Mouse (Mus musculus): ENCODE data around the gene Igsf21. TPM values are rescaled to one million over a fixed set of nuclear protein-coding genes. Genes with fewer than 3 reads are reported as not detected.

The Igsf21 gene
- total RNA-seq, 2 experiments from 2014 or later = 0.12 to 0.29 TPM

DNA sequence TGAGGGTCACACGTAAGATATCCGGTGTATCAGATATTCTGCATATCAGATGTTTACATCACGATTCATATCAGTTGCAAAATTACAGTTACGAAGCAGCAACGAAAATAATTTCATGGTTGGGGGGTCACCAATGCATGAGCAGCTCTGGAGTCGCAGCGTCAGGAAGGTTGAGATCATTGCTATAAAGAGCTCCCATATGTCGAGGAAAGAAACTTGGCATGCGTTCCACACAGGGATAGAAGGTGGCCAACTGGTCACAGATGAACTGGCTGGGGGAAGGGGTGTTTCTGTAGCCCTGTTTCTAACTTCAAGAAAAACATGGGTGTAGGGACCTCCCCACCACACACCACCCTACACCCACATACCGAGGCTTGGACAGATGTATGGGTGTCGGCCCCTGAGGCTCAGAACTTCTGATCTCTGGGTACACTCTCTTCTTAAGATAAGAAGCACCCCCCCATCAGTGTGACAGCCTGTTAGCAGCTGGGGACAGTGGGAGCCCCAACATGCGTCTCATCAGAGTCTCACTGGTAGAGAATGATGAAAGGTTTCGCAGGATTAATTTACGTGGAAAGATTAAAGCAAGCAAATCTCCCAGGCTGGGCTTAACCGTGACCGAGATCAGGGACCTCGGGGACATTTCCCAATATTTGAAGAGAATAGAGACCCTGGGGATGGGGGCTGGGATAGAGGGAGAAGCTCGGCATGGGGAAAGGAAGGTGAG is 54.1 kb downstream of the Igsf21 start:
- no peak for DNase-seq

DNA sequence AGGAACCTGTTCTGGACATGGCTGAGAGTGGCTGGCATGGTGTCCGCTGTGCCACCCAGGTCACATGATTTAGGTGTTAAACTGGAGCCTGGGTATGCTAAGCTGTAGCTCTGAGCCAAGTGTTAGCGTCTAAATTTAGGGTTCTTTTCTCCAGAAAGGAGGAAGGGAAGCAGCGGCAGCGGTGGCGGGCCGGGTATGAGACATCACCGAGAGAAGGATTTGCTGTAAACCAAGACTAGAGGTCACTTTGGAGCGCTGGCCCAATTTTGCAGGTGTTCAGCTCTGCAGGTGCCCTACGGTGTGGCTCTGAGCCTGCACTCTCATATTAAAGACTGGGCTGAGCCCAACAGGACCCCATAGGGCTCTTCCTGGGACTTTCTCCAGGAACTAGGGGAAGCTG is 57.0 kb downstream of the Igsf21 start:
- DNase-seq = no peak

DNA sequence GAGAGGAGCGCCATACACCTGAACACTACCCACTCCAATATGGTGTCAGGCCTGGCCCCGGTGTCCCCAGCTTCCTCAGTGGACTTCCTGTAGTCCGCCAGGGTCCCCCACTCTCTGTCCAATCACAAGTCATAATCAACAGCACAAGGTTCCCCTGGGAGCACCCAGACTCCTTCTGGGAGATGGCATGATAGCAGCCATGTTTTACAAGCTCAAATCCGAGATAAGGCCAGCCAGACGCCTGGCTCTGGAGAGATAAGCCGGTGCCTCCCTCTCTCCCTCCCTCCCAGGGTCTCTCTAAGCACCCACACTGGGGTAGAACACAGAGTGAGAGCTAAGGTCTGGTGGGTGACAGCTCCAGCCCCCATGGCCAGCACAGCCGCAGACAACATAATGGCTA is 58.0 kb downstream of the Igsf21 start:
- no peak for DNase-seq

DNA sequence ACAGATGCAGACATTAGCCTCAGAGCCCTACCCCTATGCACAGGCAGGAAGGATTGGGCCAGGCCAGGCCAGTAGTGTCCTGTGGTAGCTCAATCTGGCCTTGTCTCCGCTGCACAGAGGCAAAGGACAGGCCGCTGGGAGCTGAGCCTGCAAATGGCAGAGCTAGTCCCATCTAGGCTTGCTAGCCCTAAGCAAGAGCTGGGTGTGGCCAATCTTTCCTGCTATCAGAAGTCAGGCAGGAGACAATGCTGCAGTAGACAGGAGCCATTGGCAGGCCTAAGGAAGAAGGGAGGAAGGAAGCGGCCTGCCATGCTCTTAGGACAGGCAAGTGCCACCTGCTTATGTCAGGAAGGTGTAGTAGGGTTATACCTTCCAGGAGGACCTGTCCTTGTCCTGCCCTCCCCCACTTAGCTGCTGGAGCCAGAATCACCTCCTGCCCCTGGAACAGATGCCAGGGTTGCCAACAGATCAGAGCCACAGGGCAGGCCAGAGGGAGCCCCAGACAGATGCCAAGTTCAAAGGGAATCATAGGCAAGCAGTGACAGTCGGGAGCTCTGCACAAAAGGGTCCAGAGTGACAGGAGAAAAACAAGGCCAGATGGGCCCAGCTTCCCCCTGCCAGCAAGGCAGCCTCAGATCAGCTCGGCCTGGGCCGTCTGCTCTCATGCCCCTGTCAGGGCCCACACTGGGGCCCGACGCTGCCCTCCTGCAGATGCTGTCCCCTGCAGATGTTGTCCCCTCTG is 59.0 kb downstream of the Igsf21 start:
- DNase-seq = no peak

DNA sequence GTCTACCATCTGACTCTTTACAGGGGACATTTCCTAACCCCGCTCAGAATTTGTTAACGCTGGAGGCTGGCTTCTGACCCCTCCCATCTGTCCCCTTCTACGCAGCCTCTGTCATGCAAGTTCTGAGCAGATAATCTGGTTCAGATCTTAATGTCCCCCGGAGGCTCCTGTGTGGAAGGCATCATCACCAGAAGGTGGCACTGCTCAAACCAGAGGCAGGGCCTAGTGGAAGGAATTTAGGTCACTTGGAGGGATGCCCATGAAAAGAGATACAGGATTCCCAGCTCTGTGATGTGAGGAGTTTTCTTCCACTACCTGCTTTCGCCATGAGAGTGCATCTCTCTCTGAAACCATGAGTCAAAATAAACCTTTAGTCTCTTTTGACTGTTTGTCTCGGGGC is 67.0 kb downstream of the Igsf21 start:
- DNase-seq = no peak

DNA sequence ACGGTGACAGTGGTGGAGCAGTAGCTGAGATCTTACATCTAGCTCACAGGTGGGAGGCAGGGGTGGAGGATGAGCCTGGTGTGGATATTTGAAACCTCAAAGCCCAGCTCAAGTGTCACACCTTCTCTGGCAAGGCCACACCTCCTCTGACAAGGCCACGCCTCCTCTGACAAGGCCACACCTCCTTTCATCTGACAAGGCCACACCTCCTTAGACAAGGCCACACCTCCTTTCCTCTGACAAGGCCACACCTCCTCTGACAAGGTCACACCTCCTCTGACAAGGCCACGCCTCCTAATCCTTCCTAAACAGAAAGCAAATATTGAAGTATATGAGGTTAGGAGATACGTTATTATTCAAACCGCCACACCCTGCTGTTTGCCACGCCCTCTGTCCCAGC is 69.5 kb downstream of the Igsf21 start:
- no peak for DNase-seq

DNA sequence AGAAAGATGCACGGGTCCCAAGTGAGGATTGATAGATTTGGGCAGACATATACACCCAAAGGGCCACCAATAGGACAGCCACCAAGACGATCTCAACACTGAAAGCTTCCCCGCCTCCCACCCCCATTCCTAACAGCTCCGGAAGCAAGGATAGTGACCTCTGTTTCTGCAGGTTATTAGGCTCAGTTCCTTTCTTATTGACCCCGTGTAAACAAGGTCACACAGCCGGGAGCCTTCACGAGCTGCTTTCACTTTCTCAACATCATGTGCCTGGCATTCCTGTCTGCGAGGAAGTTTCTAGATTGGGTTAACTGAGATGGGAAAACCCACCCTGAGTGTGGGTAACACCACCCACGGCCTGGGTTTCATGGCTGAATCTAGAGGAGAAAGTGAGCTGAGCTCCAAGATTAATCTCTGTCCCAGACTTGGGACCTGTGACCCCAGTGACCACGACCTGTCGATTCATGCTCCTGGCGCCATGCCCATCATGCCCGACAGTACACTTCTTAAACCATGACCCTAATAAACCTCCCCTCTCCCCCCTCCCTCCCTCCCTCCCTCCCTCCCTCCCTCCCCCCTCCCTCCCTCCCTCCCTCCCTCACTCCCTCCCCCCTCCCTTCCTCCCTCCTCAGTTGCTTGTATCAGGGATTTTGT is 72.7 kb downstream of the Igsf21 start:
- no peak for DNase-seq

DNA sequence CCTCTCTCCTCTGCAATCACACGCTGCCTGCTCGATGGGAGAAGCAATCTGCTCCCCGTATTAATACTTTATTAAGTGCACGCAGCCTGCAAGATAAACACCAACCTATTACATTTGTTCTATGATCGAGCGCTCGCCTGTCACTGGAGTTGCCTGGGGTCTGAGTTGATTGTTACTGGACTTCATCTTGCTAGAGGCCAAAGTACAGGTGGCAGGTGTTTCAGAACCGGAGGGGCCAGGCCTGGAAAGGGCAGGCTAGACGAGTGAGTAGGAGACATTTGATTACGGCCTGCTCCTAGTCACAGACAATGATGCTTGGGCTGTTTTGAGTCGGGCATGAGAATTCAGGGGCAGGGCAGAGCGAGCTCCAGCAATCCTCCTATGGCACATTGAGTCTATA is 73.5 kb downstream of the Igsf21 start:
- no peak for DNase-seq

DNA sequence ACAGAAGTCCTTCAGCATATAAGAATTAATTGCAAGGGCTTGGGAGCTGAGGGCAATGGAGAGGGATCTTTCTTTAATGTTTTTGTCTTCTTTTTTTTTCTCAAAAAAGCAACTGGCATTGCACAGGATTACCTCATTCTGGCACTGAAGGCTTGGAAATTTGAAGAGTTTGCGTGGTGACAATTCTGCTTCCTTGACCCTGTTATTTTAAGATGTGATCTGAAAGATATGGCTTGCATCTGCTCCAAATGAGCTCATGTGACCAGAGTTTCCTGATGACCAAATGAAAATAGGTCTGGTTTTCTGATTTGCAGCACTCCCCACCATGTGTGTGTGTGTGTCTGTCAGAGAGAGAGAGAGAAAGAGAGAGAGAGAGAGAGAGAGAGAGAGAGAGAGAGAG is 74.7 kb downstream of the Igsf21 start:
- no peak for DNase-seq

DNA sequence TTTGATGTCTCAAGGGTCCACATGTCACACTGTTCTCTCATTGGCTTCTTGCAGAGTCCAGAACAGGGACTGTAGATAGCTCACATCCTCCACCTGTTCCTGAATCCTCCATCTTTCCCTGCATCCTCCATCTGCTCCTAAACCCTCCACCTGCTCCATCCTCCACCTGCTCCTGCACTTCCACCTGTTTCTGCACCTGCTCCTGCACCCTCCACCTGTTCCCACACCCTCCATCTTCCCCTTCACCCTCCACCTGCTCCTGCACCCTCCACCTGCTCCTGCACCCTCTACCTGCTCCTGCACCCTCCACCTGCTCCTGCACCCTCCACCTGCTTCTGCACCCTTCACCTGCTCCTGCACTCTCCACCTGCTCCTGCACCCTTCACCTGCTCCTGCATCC is 75.4 kb downstream of the Igsf21 start:
- no peak for DNase-seq

DNA sequence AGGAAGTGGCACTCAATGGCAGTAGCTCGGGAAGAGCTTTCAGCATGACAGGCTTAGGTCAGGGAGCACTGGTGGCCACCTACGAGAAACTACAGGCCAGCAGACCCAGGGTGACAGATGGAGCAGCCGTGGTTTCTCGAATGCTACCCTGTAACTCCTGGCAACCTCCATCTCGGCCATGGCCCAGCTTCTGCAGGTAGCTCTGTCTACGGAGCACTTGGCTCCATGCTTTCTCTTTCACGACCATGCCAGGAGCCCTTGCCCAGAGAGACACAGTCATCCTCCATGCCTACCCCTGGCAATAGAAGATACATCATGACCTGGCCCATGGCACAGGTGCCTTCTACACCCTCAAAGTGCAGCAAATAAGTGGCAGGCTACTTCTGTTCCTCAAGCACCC is 80.7 kb downstream of the Igsf21 start:
- DNase-seq = no peak

DNA sequence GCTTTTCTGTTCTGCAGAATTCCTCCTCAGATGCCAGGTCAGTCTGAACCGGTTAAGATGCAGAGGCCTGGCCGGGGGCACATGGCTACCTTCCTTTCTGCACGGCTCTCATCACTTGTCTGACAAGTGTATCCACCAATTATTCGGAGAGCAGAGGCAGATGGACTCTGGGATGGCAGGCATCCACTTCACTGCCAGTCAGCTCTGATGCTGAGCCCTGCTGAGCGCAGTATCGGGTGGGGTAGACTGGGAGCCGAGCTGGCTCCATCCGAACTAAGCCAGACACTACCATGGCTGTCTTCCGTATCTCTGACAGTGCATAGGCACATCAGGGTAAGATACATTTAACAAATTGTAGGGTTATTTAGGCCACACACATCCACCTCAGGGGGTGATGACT is 81.9 kb downstream of the Igsf21 start:
- no peak for DNase-seq

DNA sequence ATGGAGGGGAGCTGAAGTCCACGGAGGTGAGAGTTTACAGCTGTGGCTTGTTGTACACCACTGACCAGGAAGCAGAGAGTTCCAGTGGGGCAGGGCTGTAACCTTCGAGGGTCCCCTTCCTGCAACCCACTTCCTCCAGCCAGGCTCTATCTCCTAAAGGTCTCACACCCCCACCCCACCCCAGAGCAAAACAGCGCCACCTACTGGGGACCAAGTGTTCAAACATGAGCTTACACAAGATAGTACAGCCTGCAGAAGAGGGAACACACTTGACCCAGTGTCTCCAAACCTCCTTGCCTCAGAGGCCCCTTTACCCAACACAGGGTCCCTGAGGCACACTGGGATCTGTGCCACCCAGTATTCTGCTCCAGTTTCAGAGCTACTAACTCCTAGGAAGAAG is 87.0 kb downstream of the Igsf21 start:
- peak; percentile 14 for DNase-seq

DNA sequence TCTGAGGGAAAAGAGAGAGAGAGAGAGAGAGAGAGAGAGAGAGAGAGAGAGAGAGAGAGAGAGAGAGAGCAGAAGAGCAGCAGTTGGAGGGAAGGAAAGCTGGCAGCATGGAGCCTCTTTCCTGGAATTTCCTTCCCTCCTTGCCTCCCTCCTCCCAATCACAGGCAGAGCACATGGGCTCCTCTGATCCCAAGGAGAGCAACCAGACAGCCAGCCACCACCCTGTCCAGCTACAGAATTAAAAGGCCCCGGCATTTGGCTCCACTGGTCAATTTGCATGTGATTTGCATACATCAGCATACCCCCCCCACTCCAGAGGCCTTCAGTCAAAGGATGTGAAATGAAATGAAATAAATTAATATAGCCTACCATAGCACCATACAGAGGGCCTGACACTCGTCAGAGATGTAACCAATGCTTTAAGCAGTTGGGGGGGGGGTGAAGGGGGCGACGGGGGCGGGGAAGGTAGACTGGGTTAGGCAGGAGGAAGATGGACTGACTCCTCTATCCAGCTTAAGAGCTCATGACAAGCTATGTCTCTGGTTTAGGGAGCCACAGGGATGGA is 91.6 kb downstream of the Igsf21 start:
- DNase-seq = no peak

DNA sequence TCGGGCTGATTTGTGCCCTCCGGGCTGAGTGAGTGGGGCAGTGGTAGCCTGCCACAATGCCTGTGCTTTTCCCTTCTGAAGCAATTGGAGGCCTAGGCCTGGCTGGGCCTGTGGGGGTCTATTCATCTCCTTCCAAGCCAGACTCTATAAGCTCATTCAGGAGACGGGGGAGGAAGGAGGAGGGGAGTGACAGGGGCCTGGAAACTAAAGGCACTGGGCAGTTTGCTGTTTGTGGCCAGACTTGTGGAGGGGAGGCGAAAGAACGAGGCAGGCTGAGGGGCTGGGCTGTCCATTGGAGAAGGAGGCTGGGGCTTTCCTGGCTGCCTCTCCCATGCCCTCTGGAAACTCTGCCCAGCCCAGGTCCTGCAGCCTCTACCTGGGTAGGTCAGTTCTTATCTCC is 92.1 kb downstream of the Igsf21 start:
- no peak for DNase-seq

DNA sequence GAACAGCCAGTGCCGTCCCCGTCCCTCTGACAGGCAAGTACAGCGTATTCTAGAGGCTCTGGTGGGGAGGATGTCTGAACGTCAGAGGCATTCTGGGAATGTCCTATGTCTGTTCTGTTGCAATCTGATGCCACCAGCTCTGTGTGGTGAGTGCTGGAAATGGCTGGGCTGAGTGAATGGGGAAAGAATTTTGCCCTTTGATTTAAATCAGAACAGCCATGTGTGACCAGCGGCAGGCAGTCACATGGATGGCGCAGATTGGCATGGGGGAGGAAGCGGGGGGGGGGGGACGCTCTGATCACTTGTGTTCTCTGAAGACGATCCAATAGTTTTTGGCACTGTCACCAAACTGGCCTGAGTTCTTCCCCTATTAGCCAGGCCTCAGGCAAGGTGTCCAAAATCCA is 92.9 kb downstream of the Igsf21 start:
- DNase-seq = no peak

DNA sequence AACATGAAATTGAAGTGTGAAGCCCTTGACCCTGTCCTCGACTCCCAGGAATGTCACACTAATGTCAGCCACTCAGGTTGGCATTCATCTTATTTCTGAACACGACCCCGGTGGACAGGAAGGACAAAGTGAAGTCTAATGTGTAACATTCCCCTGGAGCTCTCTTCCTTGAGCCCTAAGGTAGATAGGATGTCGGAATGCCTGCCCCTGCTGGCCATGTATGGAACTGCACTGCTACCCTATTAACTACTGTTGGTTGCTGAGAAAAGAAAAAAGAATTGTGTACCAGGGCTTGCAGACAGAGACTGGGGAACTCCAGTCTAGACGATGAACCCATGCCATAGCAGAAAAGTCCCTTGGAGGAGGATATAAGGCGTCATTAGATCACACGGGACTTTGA is 93.5 kb downstream of the Igsf21 start:
- peak; percentile 47 for DNase-seq

DNA sequence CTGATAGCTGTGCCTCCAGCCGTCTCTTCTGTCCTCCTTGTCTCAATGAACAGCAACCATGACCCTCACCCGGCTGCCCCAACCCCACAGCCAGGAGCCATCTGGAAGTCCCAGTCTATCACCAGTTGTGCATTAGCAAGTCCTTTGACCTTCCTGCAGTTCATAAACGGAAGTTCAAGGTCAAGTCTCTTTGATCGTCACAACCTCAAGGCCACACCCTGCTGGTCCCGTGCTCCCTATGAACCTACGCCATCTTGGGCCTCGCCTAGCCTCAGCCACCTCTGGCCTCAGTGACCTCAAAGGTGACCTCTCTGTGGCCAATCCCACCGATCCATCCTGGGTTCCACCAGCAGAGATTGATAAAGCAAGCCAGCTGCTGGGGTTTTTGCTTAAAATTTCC is 96.9 kb downstream of the Igsf21 start:
- DNase-seq = no peak

DNA sequence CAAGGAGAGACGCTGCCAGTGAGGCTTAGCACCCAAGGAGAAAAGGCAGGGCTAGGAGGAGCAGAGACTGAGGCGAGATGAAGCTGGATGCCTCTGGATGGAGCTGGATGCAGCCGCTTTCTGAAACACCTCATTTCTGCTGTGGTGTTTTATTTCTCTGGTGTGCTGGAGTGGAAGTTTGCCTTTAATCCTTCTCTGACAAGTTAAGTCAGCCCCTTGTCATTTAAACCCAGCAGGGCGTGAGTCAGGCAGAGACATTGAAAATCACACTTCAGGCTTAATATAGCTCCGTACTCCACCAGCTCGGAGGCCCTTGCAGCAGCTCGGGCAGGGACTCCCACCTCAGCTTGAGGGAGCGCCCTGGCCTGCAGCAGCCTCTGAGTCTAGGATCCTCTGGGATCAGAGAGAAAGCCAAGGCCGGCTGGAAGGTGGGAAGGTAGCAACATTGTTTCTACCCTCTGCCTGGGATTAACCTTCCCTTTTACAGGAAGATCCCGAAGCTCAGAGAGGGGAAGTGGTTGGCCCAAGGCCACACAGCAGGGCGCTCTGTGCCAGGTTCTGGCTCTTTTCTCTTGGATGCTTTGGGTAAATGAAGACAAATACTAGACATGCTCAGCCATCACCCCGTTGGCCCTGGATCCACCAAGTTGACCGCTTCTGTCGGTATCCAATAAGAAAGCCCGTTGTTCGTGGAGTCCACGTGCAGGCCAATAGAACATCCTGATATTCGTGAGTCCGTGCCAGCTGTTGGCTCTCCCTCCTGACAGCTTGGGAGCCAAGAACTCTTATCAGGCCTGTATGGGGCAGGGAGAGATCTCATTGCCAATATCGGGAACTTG is 98.5 kb downstream of the Igsf21 start:
- no peak for DNase-seq

DNA sequence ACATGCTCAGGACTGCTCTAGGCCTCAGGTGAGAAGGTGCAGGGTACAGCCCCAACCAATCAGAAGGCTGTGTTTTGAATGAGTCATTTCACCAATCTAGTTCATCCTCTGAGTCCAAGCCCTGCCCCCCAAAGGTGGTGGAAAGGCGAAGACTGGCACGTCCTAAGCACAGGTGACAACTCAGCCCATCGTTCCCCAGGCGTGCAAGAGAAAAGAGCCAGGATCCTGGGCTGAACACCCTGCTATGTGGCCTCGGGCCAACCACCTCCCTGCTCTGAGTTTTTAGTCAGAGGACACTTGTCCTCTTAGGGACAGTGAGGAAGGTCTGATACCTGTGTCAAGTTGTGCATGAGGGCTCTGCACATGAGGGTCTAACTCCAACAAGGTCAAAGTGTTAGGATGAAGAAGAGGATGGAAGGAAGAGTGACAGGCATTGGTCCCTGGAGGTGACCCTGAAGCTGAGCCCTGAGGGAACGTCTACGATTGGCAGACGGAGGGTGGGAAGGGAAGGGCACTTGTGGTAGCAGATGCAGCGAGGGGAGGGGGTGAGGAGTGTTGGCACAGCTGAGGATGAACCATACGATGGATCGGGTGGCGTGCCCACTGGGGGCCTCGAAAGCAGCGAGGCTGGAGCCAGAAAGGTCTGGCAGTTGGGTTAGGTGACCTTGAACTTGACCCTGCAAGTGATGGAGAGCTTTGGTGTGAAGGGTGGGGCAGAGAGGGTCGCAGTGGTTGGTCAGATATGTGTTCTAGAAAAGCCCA is 99.3 kb downstream of the Igsf21 start:
- no peak for DNase-seq

DNA sequence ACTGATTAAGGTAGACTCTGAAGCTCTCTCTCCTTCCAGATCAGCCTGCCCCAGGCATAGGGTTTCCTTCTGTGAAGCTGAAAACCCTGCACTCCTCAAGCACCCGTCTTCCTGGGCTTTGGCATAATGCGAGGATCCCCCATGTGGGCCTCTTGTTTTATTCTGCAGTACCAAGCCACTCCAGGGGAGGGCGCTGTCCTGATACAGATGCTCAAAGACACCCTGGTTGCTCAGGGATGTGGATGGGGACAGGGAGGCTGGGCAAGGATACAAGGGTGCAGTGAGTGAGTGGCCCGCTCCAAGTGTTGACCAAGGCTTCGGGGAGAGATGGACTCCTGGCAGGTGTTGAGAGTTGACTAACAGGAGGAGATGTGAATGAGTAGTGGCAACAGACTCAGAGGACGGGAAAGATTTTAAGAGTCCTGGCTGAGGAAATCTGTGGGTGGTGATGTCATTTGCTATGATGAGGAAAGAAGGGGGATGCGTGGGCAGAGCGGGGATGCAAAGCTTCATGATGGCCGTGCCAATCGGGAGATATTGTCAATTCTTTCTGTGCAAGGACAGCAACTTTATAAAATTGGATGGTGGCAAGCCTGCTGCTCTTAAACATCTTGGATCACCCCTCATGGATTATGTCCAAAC is 102.6 kb downstream of the Igsf21 start:
- no peak for DNase-seq

Measured in gastrocnemius, postnatal 10 days (tissue).